Mouse (Mus musculus) bone marrow macrophage, adult 2 months (primary cell): Measurements from ENCODE around the gene Nek1.

Experiments
- CTCF ChIP-seq: IDR thresholded peaks from 2 replicates; pipeline ENCODE4 v1.5.1; 2012; ENCODE audit warnings: low read depth, mild to moderate bottlenecking, low read length, moderate library complexity
- POLR2A ChIP-seq: IDR thresholded peaks from 2 replicates; pipeline ENCODE4 v1.6.1; 2012; ENCODE audit warnings: mild to moderate bottlenecking, low read depth, low read length, borderline replicate concordance

GRCm38 (mm10) chr8:60962763-60963162, 30.2 kb upstream of the Nek1 start:
- no peak for TF ChIP-seq CTCF
- no peak for TF ChIP-seq POLR2A
